Mouse (Mus musculus) liver (tissue): ENCODE results near the gene 1700034J05Rik.

ENCODE experiments used
- DNase-seq: peaks from one replicate; pipeline ENCODE4 v3.0.0-alpha.2; 2020; ENCODE audit warnings: mixed read lengths

The 1700034J05Rik gene

GRCm38 (mm10) chr6:146963396-146964150 lies 9.4 kb upstream of the 1700034J05Rik start:
- no peak for DNase-seq

- DNase-seq = peak; percentile 42
Measured at GRCm38 (mm10) chr6:146961832-146962481, 7.7 kb upstream of the 1700034J05Rik start.

GRCm38 (mm10) chr6:146960956-146961355 lies 6.7 kb upstream of the 1700034J05Rik start:
- no peak for DNase-seq

GRCm38 (mm10) chr6:146959908-146960680 lies 5.9 kb upstream of the 1700034J05Rik start:
- DNase-seq = no peak

- no peak for DNase-seq
Measured at GRCm38 (mm10) chr6:146958694-146959093, 4.5 kb upstream of the 1700034J05Rik start.

- DNase-seq = no peak
Measured at GRCm38 (mm10) chr6:146956961-146957360, 2.7 kb upstream of the 1700034J05Rik start.

GRCm38 (mm10) chr6:146955896-146956295 lies 1.7 kb upstream of the 1700034J05Rik start:
- DNase-seq = peak; percentile 86

- DNase-seq = no peak
Measured at GRCm38 (mm10) chr6:146955475-146955874, 1.3 kb upstream of the 1700034J05Rik start.

GRCm38 (mm10) chr6:146950454-146950832 lies 3.8 kb downstream of the 1700034J05Rik start:
- DNase-seq = no peak

GRCm38 (mm10) chr6:146949682-146950453 lies 4.4 kb downstream of the 1700034J05Rik start:
- DNase-seq = no peak

GRCm38 (mm10) chr6:146947186-146947585 lies 7.0 kb downstream of the 1700034J05Rik start:
- no peak for DNase-seq

- peak; percentile 46 for DNase-seq
Measured at GRCm38 (mm10) chr6:146946327-146947029, 7.7 kb downstream of the 1700034J05Rik start.

- no peak for DNase-seq
Measured at GRCm38 (mm10) chr6:146944830-146945229, 9.4 kb downstream of the 1700034J05Rik start.

- no peak for DNase-seq
Measured at GRCm38 (mm10) chr6:146944009-146944408, 10.2 kb downstream of the 1700034J05Rik start.

- no peak for DNase-seq
Measured at GRCm38 (mm10) chr6:146941505-146942275, 12.5 kb downstream of the 1700034J05Rik start.

- no peak for DNase-seq
Measured at GRCm38 (mm10) chr6:146939026-146939425, 15.2 kb downstream of the 1700034J05Rik start.

GRCm38 (mm10) chr6:146935957-146936356 lies 18.3 kb downstream of the 1700034J05Rik start:
- no peak for DNase-seq

GRCm38 (mm10) chr6:146933123-146933522 lies 21.1 kb downstream of the 1700034J05Rik start:
- no peak for DNase-seq

GRCm38 (mm10) chr6:146929031-146929430 lies 25.2 kb downstream of the 1700034J05Rik start:
- DNase-seq = no peak

GRCm38 (mm10) chr6:146928108-146928507 lies 26.1 kb downstream of the 1700034J05Rik start:
- DNase-seq = no peak

- DNase-seq = no peak
Measured at GRCm38 (mm10) chr6:146926415-146926980, 27.7 kb downstream of the 1700034J05Rik start.
